Mouse (Mus musculus): Measurements from ENCODE around the gene Aip. TPM values are rescaled to one million over a fixed set of nuclear protein-coding genes. Genes with fewer than 3 reads are reported as not detected.

Gene Aip
- total and polyA plus RNA-seq, 2 experiments from 2014 or later: 23.8 to 61.7 TPM

DNA sequence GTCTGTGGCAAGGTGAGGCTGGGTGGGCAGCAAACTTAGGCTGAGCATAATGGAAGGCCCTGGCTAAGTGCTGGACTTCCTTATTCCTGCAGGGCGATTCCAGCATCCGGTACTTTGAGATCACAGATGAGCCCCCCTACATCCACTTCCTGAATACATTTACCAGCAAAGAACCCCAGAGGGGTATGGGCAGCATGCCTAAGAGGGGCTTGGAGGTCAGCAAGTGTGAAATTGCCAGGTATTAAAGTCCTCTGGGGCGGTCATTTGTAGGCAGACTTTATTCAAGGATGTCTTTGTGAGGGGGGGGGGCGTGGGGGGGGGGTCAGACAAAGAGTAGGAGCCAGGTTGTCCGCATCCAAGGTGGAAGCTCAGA is 25.8 kb upstream of the Aip start:
- H3K9me3 ChIP-seq (replicated peaks; ENCODE audit: control insufficient read depth, low read length): no peaks in the 10 kb centered on the region
- no peak for ATAC-seq (ENCODE audit: insufficient read depth, low read depth)
- no peak overlapping the region for H3K4me3 ChIP-seq (ENCODE audit: low read depth, low read length)
- H3K27ac ChIP-seq (ENCODE audit: low read depth): no peak overlapping the region
- no peak for DNase-seq (ENCODE audit: low spot score)
- H3K9ac ChIP-seq (replicated peaks; ENCODE audit: low read depth, low read length): no peak overlapping the region
- no peaks in the 10 kb centered on the region for H3K27me3 ChIP-seq (ENCODE audit: control insufficient read depth, insufficient read depth, low read length)
- 76% methylated on average over 4 of the region's 5 CpGs for whole genome bisulfite sequencing
- no peak overlapping the region for H3K4me2 ChIP-seq (ENCODE audit: low read depth, low read length)
- H3K4me1 ChIP-seq (ENCODE audit: control insufficient read depth, insufficient read depth): peaks cover 21% of the 10 kb centered on the region
- H3K36me3 ChIP-seq (replicated peaks; ENCODE audit: control insufficient read depth, insufficient read depth, low read length): peaks cover 42% of the 10 kb centered on the region
- no peak for TF ChIP-seq CTCF (IDR thresholded peaks at IDR 0.05; ENCODE audit: low read depth)
- no peak for TF ChIP-seq EP300 (IDR thresholded peaks at IDR 0.05; ENCODE audit: low read depth)

DNA sequence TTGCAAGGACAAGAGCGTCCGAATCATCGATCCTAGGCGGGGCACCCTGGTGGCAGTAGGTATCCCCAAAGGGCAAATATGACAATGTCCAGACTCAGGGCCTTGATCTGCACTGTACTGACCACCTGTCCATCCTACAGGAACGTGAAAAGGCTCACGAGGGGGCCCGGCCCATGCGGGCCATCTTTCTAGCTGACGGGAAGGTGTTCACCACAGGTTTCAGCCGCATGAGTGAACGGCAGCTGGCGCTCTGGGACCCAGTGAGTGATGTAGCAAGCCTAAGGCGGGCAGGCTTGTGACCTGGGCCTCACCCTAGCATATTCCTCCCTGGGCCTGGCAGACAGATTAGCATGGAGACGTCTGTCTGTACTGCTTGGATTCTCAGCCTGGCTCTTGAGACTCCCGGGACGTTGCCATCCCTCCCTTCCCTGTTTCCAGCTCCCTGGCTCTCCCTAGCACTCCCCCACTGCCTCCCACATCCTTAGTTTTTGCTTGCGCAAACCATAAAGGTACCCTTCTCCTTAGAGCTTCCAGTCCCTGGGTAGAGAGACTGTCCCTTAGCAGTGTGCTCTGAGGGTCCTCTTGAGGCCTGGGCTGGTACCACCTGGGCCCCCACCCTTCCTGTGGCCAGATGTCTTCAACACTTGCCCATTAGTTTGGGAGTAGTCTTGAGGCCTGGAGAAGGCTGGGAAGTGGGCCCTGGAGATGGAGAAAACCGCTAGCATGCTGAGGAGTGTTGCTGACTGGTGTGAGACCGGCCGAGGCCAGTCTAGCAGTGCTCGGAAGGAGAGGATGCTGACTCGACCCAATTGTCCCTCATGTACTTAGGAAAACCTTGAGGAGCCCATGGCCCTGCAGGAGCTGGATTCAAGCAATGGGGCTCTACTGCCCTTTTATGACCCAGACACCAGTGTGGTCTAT is 25.2 kb upstream of the Aip start:
- Histone ChIP-seq H3K27me3 (ENCODE audit: control insufficient read depth, insufficient read depth, low read length) (no peaks in the 10 kb centered on the region), H3K9me3 (replicated peaks; ENCODE audit: control insufficient read depth, low read length) (no peaks in the 10 kb centered on the region), H3K4me2 (ENCODE audit: low read depth, low read length) (no peak overlapping the region), H3K9ac (replicated peaks; ENCODE audit: low read depth, low read length) (no peak overlapping the region), H3K4me3 (ENCODE audit: low read depth, low read length) (no peak overlapping the region), H3K27ac (ENCODE audit: low read depth) (no peak overlapping the region), H3K4me1 (ENCODE audit: control insufficient read depth, insufficient read depth) (peaks cover 21% of the 10 kb centered on the region), H3K36me3 (replicated peaks; ENCODE audit: control insufficient read depth, insufficient read depth, low read length) (peaks cover 39% of the 10 kb centered on the region)
- DNase-seq (ENCODE audit: low spot score) (no peak), ATAC-seq (ENCODE audit: insufficient read depth, low read depth) (no peak)
- WGBS: 81% methylated on average over 22 of the region's 22 CpGs
- no peak for TF ChIP-seq CTCF (IDR thresholded peaks at IDR 0.05; ENCODE audit: low read depth)
- TF ChIP-seq EP300 (IDR thresholded peaks at IDR 0.05; ENCODE audit: low read depth): no peak

DNA sequence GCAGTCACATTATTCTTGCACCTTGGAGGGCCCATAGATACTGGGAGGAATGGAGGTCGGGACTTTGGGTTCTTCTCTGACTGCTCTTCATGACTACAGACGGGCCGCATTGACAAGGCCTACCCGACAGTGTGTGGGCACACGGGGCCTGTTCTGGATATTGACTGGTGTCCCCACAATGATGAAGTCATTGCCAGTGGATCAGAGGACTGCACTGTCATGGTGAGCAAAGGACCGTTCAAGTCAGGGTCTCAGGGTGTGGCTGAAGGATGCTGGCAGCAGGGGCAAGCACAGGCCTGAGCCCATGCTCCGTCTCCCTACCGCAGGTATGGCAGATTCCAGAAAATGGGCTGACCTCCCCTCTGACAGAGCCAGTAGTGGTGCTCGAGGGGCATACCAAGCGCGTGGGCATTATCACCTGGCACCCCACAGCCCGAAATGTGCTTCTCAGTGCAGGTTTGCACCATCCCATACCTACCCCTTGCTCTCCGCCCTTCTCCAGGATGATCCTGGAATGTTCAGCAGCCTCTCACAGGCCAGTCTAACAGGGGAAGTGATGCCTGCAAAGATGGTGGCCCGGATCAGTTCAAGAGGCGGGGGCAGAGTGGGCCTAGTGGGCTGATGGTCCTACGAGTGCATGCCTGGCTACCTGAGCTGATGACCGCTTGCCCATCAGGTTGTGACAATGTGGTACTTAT is 24.3 kb upstream of the Aip start:
- Histone ChIP-seq H3K4me2 (ENCODE audit: low read depth, low read length) (peak overlapping the region; percentile 88; the same call in 1 of the 2 replicates), H3K27me3 (ENCODE audit: control insufficient read depth, insufficient read depth, low read length) (no peaks in the 10 kb centered on the region), H3K9me3 (replicated peaks; ENCODE audit: control insufficient read depth, low read length) (no peaks in the 10 kb centered on the region), H3K4me1 (ENCODE audit: control insufficient read depth, insufficient read depth) (peaks cover 21% of the 10 kb centered on the region), H3K36me3 (replicated peaks; ENCODE audit: control insufficient read depth, insufficient read depth, low read length) (peaks cover 39% of the 10 kb centered on the region), H3K4me3 (ENCODE audit: low read depth, low read length) (no peak overlapping the region), H3K9ac (replicated peaks; ENCODE audit: low read depth, low read length) (peak overlapping the region; percentile 96; the same call in 1 of the 2 replicates), H3K27ac (ENCODE audit: low read depth) (no peak overlapping the region)
- DNase-seq (ENCODE audit: low spot score): no peak
- WGBS: 92% methylated on average over 17 of the region's 17 CpGs
- ATAC-seq (ENCODE audit: insufficient read depth, low read depth): no peak
- TF ChIP-seq CTCF (IDR thresholded peaks at IDR 0.05; ENCODE audit: low read depth) (no peak), EP300 (IDR thresholded peaks at IDR 0.05; ENCODE audit: low read depth) (no peak)

DNA sequence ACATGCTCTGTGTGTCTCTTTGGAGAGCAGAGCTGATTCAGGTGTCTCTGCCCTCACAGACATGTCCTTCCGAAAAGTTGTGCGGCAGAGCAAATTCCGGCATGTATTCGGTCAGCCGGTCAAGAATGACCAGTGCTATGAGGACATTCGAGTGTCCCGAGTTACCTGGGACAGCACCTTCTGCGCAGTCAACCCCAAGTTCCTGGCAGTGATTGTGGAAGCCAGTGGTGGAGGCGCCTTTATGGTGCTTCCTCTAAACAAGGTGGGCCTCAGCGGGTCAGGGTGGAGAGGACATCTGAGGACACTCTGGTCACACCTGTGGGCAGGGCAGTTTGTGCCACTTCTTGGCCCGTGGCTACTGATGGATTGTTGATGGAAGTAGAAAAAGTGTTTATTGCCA is 23.6 kb upstream of the Aip start:
- no peaks in the 10 kb centered on the region for H3K9me3 ChIP-seq (replicated peaks; ENCODE audit: control insufficient read depth, low read length)
- TF ChIP-seq CTCF (IDR thresholded peaks at IDR 0.05; ENCODE audit: low read depth) (no peak), EP300 (IDR thresholded peaks at IDR 0.05; ENCODE audit: low read depth) (no peak)
- DNase-seq (ENCODE audit: low spot score): no peak
- H3K27me3 ChIP-seq (ENCODE audit: control insufficient read depth, insufficient read depth, low read length): no peaks in the 10 kb centered on the region
- peak overlapping the region; percentile 88 for H3K4me2 ChIP-seq (ENCODE audit: low read depth, low read length)
- peak overlapping the region; percentile 96 for H3K9ac ChIP-seq (replicated peaks; ENCODE audit: low read depth, low read length)
- H3K4me3 ChIP-seq (ENCODE audit: low read depth, low read length): peak overlapping the region; percentile 97
- no peak for ATAC-seq (ENCODE audit: insufficient read depth, low read depth)
- H3K27ac ChIP-seq (ENCODE audit: low read depth): peak overlapping the region; percentile 89
- 77% methylated on average over 11 of the region's 11 CpGs for WGBS
- peaks cover 21% of the 10 kb centered on the region for H3K4me1 ChIP-seq (ENCODE audit: control insufficient read depth, insufficient read depth)
- peaks cover 37% of the 10 kb centered on the region for H3K36me3 ChIP-seq (replicated peaks; ENCODE audit: control insufficient read depth, insufficient read depth, low read length)

DNA sequence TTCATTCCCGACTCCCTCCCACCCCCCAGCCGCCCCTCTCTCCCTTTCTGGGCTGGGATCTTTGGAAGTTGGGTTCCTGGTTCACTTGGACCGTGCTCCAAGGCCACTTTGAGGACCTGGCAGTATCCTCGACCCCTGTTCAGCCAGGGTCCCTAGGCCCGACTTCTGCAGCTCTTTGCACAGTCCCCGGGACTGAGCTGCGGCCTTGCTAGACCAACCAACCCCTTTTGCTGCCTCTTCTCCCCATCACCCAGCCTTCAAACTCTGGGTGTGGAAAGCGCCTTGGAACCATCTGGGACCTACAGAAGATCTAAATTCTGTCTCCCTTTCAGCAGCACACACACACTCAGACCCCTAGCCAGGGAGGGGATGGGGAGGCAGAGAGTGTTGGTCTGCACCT is 23.2 kb upstream of the Aip start:
- 3% methylated on average over 7 of the region's 8 CpGs for WGBS
- no peaks in the 10 kb centered on the region for H3K9me3 ChIP-seq (replicated peaks; ENCODE audit: control insufficient read depth, low read length)

More for the DNA sequence above, 23.2 kb upstream of the Aip start:
- ATAC-seq (ENCODE audit: insufficient read depth, low read depth) (peak; percentile 13; the same call in 1 of the 2 replicates), DNase-seq (ENCODE audit: low spot score) (no peak)
- peak overlapping the region; percentile 96 for H3K9ac ChIP-seq (replicated peaks; ENCODE audit: low read depth, low read length)
- H3K36me3 ChIP-seq (replicated peaks; ENCODE audit: control insufficient read depth, insufficient read depth, low read length): peaks cover 32% of the 10 kb centered on the region
- TF ChIP-seq CTCF (IDR thresholded peaks at IDR 0.05; ENCODE audit: low read depth): no peak
- TF ChIP-seq EP300 (IDR thresholded peaks at IDR 0.05; ENCODE audit: low read depth): no peak
- peak overlapping the region; percentile 89 for H3K27ac ChIP-seq (ENCODE audit: low read depth)
- H3K4me1 ChIP-seq (ENCODE audit: control insufficient read depth, insufficient read depth): peaks cover 21% of the 10 kb centered on the region
- H3K4me3 ChIP-seq (ENCODE audit: low read depth, low read length): peak overlapping the region; percentile 97
- no peaks in the 10 kb centered on the region for H3K27me3 ChIP-seq (ENCODE audit: control insufficient read depth, insufficient read depth, low read length)
- peak overlapping the region; percentile 88 for H3K4me2 ChIP-seq (ENCODE audit: low read depth, low read length)

Measured in heart, postnatal 0 days (tissue).